Comparison of ENCODE assay signal across 9 mouse cellular contexts in genomic region chr13:53008489-53009184, GRCm38 (mm10). TPM values are rescaled to one million over a fixed set of nuclear protein-coding genes. Genes with fewer than 3 reads are reported as not detected.
DNase-seq lines count a peak whose midpoint lies in the region; ATAC-seq lines count a peak whose summit lies in the region.
"Had no signal": no experiment of that assay in that cellular context is flagged by ENCODE, and none has a peak within 500 bp of the region (broad histone marks: within the 10 kb centered on the region; RNA-seq: fewer than 3 reads in every experiment).

No protein-coding gene starts in this region.

- H3K4me2 ChIP-seq in embryonic facial prominence, embryonic 15.5 days (replicated peaks), result no peak overlapping the region

- H3K27ac ChIP-seq in embryonic facial prominence, embryonic 15.5 days (replicated peaks), result no peak overlapping the region; the same call in 1 of the 2 replicates

- H3K36me3 ChIP-seq in embryonic facial prominence, embryonic 15.5 days, result no peaks in the 10 kb centered on the region

- peak; percentile 67; the same call in 1 of the 2 replicates for ATAC-seq in embryonic facial prominence, embryonic 15.5 days (ENCODE audit: insufficient number of reproducible peaks, low FRiP score, low TSS enrichment, low read depth)

- H3K27me3 ChIP-seq in embryonic facial prominence, embryonic 15.5 days, result no peaks in the 10 kb centered on the region

- H3K9me3 ChIP-seq in embryonic facial prominence, embryonic 15.5 days (replicated peaks), result no peaks in the 10 kb centered on the region
- H3K9me3 ChIP-seq: megakaryocyte, embryonic 14.5 days had no signal

- H3K4me3 ChIP-seq in embryonic facial prominence, embryonic 15.5 days (replicated peaks), result no peak overlapping the region
- H3K4me3 ChIP-seq: megakaryocyte, embryonic 14.5 days had no signal

- intact Hi-C loops in heart, postnatal 25 days (cut with DNase I), result loop anchor here (2.0 kb wide), 1 partner anchor 60 kb away; no protein-coding TSS in a partner anchor

- no peak overlapping the region for H3K9ac ChIP-seq in embryonic facial prominence, embryonic 15.5 days

- H3K4me1 ChIP-seq in embryonic facial prominence, embryonic 15.5 days, result peaks cover 21% of the 10 kb centered on the region; the same call in 1 of the 2 replicates

- 22% methylated on average over 7 of the region's 7 CpGs for WGBS in embryonic facial prominence, embryonic 15.5 days

- peak; percentile 10 for DNase-seq in right cerebral cortex, postnatal 25 days
- DNase-seq in right cerebral cortex, adult 2 months (ENCODE audit: low spot score in 2 of 2), result no peak
- peak; percentile 60 for DNase-seq in heart, postnatal 25 days (ENCODE audit: low spot score)
- DNase-seq in right cerebral cortex, postnatal 4 days, result peak; percentile 24
- DNase-seq in frontal cortex, postnatal 36 days (ENCODE audit: low spot score in 2 of 2), result no peak
- DNase-seq in neural tube, embryonic 10.5 days (ENCODE audit: extremely low spot score, low spot score), result no peak
- DNase-seq in urinary bladder, postnatal 10 days (ENCODE audit: low spot score), result no peak

RNA-seq across cellular contexts. Expression of gene Nfil3, which starts 27.8 kb away (rescaled TPM):
- 42.2 and 43.5 TPM in 2 replicates for polyA plus RNA-seq in embryonic facial prominence, embryonic 15.5 days (2015; fragmentation: Nextera tagmentation; extraction: Ambion mirVana)
- total RNA-seq in heart, postnatal 25 days (2021), result 10 to 100 TPM; 13.3 to 36.5 TPM

Comparison
In these comparisons a context has a peak if more than half of its experiments do, and no peak if none do; other contexts are left out.
1. DNase-seq: peak in right cerebral cortex, postnatal 25 days (single experiment), heart, postnatal 25 days (single experiment) and right cerebral cortex, postnatal 4 days (single experiment); none in right cerebral cortex, adult 2 months (0 of 2), frontal cortex, postnatal 36 days (0 of 2), neural tube, embryonic 10.5 days (single experiment) and urinary bladder, postnatal 10 days (single experiment).